Mouse (Mus musculus): ENCODE measurements at regions not wholly inside any gene's neighbourhood (a gene's known extent, or its start where the extent isn't known, plus 50 kb on each side); places are given as distances from the start of the nearest gene placed in this dataset.

GRCm38 (mm10) chr7:72503756-72504155 is 197.3 kb upstream of the Mctp2 start:
- peak; percentile 11 to 19 for DNase-seq

DNA sequence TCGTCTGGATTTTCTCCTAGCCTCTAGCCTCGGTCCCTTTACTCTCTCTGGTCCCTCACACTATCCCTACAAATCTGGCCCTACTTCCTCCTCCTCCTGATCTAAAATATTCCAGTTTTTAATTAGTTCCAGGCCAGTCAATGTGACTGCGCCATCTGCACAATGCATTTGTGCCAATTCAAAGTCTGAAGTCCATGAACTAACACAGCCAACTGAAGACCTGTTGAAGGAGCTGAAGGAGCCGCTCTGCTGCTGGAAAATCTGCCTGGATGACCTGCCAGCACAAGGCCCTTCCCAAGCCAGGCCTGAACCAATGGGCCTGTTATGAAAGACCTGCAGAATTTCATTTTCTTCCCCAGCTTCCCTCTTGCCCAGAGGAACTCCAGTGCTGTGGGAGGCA is 197.9 kb upstream of the Mctp2 start:
- peak; percentile 72 to 77 for DNase-seq

GRCm38 (mm10) chr7:72505732-72506460 is 199.5 kb upstream of the Mctp2 start:
- DNase-seq = peak in 1 of 2 experiments; percentile 23

DNA sequence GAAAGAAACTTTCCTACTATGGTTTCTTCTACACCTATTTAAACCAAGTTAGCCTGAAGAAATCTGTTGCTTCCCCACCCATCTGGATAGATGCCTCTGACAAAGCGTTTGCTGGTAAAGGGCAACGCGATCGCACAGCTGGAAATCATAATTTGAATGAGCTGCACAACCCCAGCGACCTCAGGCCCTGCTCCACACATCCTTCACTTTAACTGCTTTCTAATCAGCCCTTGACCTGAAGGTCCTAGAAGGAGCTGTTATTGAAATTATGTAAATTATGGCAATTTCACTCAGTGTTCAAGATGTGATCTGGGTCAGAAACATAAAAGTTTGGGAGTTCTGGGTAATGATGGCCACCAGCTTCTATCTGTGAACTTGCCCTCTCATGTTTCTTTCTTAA is 201.5 kb upstream of the Mctp2 start:
- DNase-seq = no peak

- DNase-seq = no peak
These were observed 203.7 kb upstream of the Mctp2 start for GRCm38 (mm10) chr7:72510116-72510515.

GRCm38 (mm10) chr7:72513446-72513845 is 207.0 kb upstream of the Mctp2 start:
- DNase-seq = no peak

DNA sequence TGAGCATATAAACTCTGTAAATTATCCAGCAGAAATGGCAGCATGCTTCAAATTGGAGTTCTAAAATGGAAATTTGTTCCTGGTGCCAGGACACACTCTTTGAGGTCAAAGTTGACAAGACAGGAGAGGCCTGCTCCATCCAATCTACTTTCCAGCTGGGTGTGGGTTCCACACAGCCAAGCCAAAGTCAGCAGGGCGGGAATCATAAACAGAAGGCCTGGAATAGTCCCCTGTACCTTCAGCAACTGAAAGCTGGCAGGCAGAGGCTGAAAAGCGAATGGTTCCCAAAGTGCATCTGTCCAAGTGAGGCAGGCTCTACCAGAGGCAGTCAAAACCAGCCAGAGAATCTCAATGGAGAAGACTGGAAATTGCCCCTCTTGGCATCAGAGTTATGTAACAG is 208.4 kb upstream of the Mctp2 start:
- no peak for DNase-seq

GRCm38 (mm10) chr7:72518421-72518972 is 212.1 kb upstream of the Mctp2 start:
- no peak for DNase-seq

GRCm38 (mm10) chr7:72519359-72520115 is 213.1 kb upstream of the Mctp2 start:
- no peak for DNase-seq

DNA sequence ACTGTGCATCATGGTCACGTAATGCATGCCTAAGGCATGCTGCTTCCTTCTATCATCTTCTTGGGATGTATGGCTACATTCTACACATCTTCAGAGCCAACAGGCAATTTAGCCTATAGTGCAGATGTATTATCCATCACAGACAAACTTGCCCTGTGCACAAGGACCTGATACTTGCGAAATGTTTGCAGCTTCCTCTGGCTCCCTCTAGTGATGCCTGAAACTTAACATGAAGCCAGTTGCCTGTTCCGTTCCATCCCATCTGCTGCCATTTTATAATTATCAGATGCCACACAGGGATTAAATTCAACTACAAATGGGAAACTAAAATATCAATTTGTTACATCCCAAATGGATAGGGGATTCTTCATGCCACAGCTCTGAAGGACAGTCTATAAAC is 222.5 kb upstream of the Mctp2 start:
- no peak for DNase-seq

DNA sequence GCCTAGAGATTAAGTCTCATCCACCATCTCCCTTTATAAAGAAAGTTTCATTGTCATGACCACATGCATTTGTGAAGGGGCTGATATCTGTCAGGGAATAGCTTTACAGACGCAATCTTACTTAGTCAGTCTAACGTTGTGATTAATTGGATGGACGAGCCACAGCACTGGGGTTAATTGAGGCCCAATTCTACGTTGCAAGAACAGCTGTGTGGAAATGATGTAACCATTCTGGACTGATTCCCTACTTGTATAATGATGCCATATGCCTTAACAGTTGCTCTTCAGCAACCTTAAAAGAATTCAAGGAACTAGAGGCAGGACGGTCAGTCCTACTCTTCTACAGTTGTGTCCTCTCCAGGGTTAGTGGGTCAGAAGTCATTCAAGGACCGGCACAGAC is 231.9 kb upstream of the Mctp2 start:
- no peak for DNase-seq

DNA sequence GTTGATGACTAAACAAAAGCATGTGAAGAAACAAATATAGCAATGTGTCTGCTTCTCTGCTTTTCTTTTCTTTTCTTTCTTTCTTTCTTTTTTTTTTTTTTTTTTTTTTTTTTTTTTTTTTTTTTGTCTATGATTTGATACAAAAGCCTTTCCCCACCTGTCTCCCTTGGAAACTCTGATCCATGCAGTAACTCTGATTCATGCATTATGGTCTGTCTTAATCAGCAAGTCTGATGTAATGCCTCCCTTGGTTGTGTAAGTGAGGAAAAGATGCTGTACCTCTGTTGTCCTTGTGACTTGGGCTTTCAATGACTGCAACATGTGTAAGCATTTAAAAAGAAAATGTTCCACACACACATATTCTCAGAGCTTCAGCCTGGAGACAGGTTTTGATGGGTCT is 233.5 kb upstream of the Mctp2 start:
- DNase-seq = no peak

DNA sequence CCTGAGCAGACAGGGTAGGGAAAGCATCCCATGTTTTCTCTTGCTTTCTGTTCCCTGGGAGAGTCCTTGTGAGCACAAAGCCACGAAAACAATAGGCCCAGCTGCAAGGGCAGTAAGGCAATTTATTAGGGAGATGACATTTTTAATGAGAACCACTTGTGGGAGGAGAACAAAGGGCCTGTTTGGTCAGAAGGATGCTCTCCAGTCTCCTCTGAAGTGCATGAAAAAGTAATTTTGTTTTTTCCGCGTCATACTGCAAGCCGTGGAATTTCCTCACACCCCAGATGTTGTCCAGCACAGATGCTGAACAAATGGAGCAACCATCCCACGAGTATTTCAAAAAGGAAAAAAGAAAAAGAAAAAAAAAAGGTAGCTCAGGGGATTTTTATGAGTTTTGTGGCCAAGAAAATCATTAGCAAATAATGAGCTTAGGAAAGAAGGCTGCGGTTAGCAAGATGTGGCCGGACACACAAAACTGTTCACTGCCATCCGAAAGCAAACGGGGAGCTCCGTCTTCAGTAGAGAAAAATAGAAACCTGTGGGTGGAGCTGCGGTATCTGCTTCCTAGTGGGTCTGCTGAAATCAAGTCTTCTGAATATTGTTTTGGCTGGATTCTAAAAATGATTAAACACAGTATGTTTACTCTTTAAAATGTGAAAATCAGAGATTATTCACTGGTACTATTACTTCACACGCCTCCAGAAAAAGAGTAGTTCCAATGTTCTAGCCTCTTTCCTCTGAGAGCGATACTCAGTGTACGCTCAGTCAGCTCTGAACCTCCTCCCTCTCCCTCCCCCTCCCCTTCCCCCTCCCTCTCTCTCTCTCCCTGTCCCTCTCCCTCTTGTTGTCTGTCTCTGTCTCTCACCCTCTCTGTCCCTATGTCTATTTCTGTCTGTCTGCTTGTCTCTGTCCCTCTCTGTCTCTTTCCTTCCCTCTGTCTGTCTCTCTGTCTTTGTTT is 235.4 kb upstream of the Mctp2 start:
- no peak for DNase-seq

- DNase-seq = no peak
These were observed 237.1 kb upstream of the Mctp2 start for GRCm38 (mm10) chr7:72543501-72543900.

DNA sequence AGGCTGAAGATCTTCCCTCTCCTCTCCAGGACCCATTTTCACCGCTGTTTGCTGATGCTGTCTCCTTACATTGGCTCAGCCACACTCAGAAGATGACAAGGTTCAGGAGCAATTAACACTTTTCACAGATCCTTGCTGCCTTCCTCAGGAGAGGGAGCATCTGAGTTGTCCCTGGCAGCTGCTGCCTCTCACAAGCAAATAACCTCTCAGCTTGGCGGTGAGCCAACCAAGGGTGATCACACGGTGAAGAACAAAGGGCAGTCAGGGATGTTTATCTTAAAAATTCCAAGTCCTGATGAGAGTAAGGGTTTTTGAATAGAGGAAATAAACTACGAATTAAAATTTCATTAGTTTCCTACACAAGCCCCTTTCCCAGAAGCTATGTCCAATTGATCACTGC is 237.5 kb upstream of the Mctp2 start:
- DNase-seq = peak; percentile 34 to 63

DNA sequence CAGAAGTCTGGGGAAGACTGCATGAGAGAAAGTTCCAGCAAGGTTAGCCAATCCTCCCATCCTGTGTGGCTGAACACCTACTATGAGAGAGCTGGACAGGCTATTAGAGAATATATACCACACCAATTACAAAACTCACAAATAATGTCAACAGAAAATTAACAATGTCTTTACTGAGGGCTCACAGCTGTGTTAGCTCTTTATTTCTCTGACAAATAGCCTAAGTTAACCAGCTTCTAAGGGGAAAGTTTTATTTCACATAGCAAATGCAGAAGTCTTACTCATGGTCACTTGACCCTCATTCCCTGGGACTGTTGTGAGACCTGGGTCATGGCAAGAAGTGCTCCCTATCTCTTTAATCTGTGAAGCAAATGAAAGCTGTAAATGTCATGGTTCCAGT is 261.0 kb upstream of the Mctp2 start:
- DNase-seq = no peak

DNA sequence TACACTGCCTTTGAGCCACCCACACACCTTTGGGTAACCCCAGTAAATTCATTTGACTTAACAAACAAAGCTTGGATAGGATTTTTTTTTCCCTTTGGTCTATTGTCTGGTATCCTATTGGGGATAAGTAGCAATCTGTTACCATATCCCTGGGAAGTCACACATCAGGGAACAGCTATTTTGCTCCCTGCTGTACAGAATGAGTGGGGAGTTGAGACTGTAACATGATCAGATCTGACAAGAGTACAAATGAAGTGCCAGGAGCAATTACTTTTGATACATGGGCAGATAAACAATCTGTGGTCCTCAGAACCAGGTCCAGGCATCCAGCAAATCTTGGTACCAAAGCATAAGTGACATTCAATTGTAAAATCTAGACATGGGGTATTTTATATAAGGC is 262.8 kb upstream of the Mctp2 start:
- DNase-seq = no peak

DNA sequence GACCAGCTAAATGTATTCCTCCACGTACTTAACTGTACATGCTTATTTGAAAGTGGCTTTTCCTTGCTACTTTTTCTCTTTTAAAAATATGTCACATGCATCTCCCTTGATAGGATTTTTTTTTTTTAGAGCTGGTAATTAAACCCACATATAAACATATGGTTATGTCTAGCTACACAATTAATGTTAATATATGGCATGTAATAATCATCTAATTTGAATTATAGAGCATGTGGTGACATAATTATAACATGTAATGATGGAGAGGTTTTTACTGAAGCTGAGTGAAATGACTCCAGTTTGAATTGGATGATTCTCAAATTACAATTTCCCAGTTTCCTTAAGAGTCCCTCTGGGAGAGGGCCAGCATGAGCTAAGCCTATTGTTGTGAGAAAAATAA is 267.9 kb upstream of the Mctp2 start:
- no peak for DNase-seq

- DNase-seq = no peak
These were observed 278.0 kb upstream of the Mctp2 start for GRCm38 (mm10) chr7:72584427-72584826.

- no peak for DNase-seq
These were observed 282.8 kb upstream of the Mctp2 start for GRCm38 (mm10) chr7:72589241-72589668.

DNA sequence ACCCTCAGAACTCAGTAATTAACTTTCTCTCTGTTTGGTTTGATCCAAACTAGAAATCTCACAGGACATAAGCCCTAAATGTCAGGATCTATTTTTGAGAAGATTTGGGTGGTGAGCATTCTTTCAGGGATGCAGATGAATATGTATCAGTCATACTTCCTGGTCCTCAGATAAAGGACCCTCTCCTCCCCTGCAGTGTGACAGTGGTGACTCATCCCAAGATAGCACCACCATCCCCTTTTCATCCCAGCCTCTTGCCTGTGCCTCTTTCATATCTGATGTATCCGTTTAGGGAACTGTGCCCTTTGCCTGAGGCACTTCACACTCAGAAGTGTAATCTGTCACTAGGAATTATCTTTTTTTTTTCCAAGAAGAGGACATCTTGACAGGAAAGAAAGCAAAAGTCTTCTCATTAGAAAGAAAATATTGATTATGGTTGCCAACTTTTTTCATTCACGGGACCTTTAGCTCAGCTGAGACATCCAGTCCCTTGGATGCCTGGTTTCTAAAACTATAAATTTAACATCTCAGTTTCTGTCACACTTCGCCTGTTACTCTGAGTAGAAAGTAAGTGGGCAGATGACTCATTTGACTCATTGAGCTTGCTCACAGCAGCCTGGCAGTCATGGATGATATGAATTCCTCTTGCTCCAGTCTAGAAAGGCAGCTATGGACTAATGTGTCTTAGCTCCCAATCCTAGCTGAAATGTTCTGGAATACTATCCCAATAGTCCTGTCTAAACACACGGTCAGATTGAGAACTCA is 284.1 kb upstream of the Mctp2 start:
- no peak for DNase-seq

- DNase-seq = peak; percentile 68 to 76
These were observed 285.7 kb upstream of the Mctp2 start for GRCm38 (mm10) chr7:72592110-72592509.
